Mouse (Mus musculus) midbrain, embryonic 12.5 days (tissue): Measurements from ENCODE around the gene Gpc3. TPM values are rescaled to one million over a fixed set of nuclear protein-coding genes. Genes with fewer than 3 reads are reported as not detected.

Experiments used
- ATAC-seq: fragments of 200-750 bp; cut with Nextera tagmentation; 2 replicates; pipeline ENCODE4 v1.8.0; 2017; ENCODE audit warnings: low read depth, moderate TSS enrichment, moderate library complexity; ENCODE audit not compliant: low FRiP score
- H3K27ac ChIP-seq: fragments of 300-500 bp; sonication (generic); replicated peaks from 2 replicates; pipeline ENCODE4 v1.5.1; 2016; ENCODE audit warnings: mild to moderate bottlenecking
- H3K27me3 ChIP-seq: fragments of 300-500 bp; sonication (generic); 2 replicates; pipeline ENCODE4 v1.6.1; 2016; ENCODE audit warnings: mild to moderate bottlenecking
- H3K36me3 ChIP-seq: fragments of 300-500 bp; sonication (generic); 2 replicates; pipeline ENCODE4 v1.6.1; 2016
- H3K4me1 ChIP-seq: fragments of 300-500 bp; sonication (generic); 2 replicates; pipeline ENCODE4 v1.6.1; 2016
- H3K4me2 ChIP-seq: fragments of 300-500 bp; sonication (generic); replicated peaks from 2 replicates; pipeline ENCODE4 v1.6.1; 2016; ENCODE audit warnings: mild to moderate bottlenecking, moderate library complexity
- H3K4me3 ChIP-seq: fragments of 300-500 bp; sonication (generic); 2 replicates; pipeline ENCODE4 v1.5.1; 2016; ENCODE audit warnings: mild to moderate bottlenecking
- H3K9ac ChIP-seq: fragments of 300-500 bp; sonication (generic); replicated peaks from 2 replicates; pipeline ENCODE4 v1.6.1; 2016; ENCODE audit warnings: mild to moderate bottlenecking, moderate library complexity
- H3K9me3 ChIP-seq: fragments of 300-500 bp; sonication (generic); 2 replicates; pipeline ENCODE4 v1.6.1; 2016; ENCODE audit warnings: mild to moderate bottlenecking
- WGBS: fragments of 180-500 bp; shearing (Covaris S2); methylation state at CpG from one replicate; pipeline ENCODE4 v1.1.7; 2016; 5-methylcytosine and 5-hydroxymethylcytosine counted together
- polyA plus RNA-seq: library from polyadenylated mRNA; unstranded; fragments of >200 nt; fragmentation: Nextera tagmentation; extraction: Ambion mirVana; gene quantifications from 2 replicates; pipeline ENCODE4 v1.2.1, GENCODE M21; 2016

Gene Gpc3
- polyA plus RNA-seq, 1 experiment from 2014 or later, result 206 TPM

DNA sequence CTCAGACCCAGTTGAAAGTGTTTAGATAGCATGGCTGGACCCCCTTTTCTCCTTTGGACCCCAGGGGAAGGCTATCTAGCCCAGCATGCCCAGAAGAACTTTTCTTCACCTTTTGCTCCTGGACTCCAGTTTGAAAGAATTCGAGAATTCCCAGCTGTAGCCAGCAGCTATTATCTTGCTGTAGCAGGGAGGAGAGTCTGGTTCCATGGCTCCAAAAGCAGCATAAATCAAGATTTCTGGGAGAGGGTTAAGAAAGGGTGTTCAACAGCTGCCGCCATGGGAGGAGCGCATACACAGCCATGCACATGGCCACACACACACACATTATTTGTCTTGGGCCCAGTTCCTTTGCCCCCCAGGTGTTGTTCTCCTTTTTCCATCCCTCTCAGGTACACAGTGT lies 4.1 kb upstream of the Gpc3 start:
- Histone ChIP-seq H3K9ac (no peak overlapping the region), H3K4me1 (0 out of 2 replicates have a peak, but pooled peaks cover 6% of the 10 kb centered on the region), H3K27me3 (peaks cover 22% of the 10 kb centered on the region; the same call in 1 of the 2 replicates), H3K4me3 (no peak overlapping the region), H3K27ac (no peak overlapping the region), H3K4me2 (no peak overlapping the region), H3K36me3 (no peaks in the 10 kb centered on the region), H3K9me3 (0 out of 2 replicates have a peak, but pooled peaks cover 4% of the 10 kb centered on the region)
- ATAC-seq, result no peak
- WGBS, result 70% methylated on average over 3 of the region's 3 CpGs

GRCm38 (mm10) chrX:52616152-52616551 lies 2.4 kb upstream of the Gpc3 start:
- no peak overlapping the region for H3K4me2 ChIP-seq
- H3K4me1 ChIP-seq, result 0 out of 2 replicates have a peak, but pooled peaks cover 11% of the 10 kb centered on the region
- 76% methylated on average over 5 of the region's 5 CpGs for WGBS
- H3K9me3 ChIP-seq, result 0 out of 2 replicates have a peak, but pooled peaks cover 4% of the 10 kb centered on the region
- no peak overlapping the region for H3K4me3 ChIP-seq
- peaks cover 36% of the 10 kb centered on the region; the same call in 1 of the 2 replicates for H3K27me3 ChIP-seq
- no peak overlapping the region for H3K9ac ChIP-seq
- no peaks in the 10 kb centered on the region for H3K36me3 ChIP-seq
- no peak overlapping the region for H3K27ac ChIP-seq
- no peak for ATAC-seq

- Histone ChIP-seq H3K4me2 (peak overlapping the region; percentile 73), H3K4me1 (0 out of 2 replicates have a peak, but pooled peaks cover 11% of the 10 kb centered on the region), H3K36me3 (no peaks in the 10 kb centered on the region), H3K27ac (no peak overlapping the region), H3K9ac (no peak overlapping the region; the same call in 1 of the 2 replicates), H3K4me3 (peak overlapping the region; percentile 45), H3K27me3 (peaks cover 40% of the 10 kb centered on the region; the same call in 1 of the 2 replicates), H3K9me3 (0 out of 2 replicates have a peak, but pooled peaks cover 4% of the 10 kb centered on the region)
- WGBS, result 19% methylated on average over 23 of the region's 23 CpGs
- ATAC-seq, result peak; percentile 95
Observed at GRCm38 (mm10) chrX:52614031-52614381, 256 bp upstream of the Gpc3 start.

- Histone ChIP-seq H3K27ac (no peak overlapping the region), H3K36me3 (no peaks in the 10 kb centered on the region), H3K4me1 (0 out of 2 replicates have a peak, but pooled peaks cover 11% of the 10 kb centered on the region), H3K4me2 (peak overlapping the region; percentile 73), H3K9me3 (0 out of 2 replicates have a peak, but pooled peaks cover 4% of the 10 kb centered on the region), H3K27me3 (peaks cover 36% of the 10 kb centered on the region; the same call in 1 of the 2 replicates), H3K9ac (no peak overlapping the region), H3K4me3 (peak overlapping the region; percentile 45)
- peak; percentile 13; the same call in 1 of the 2 replicates for ATAC-seq
- WGBS, result 18% methylated on average over 12 of the region's 12 CpGs
Observed at GRCm38 (mm10) chrX:52612806-52613205, 944 bp downstream of the Gpc3 start.

- 0 out of 2 replicates have a peak overlapping the region, but pooled peaks have one; percentile 24 for H3K9ac ChIP-seq
- 0 out of 2 replicates have a peak, but pooled peaks cover 11% of the 10 kb centered on the region for H3K4me1 ChIP-seq
- ATAC-seq, result no peak
- peaks cover 34% of the 10 kb centered on the region; the same call in 1 of the 2 replicates for H3K27me3 ChIP-seq
- no peak overlapping the region for H3K27ac ChIP-seq
- H3K4me2 ChIP-seq, result peak overlapping the region; percentile 73
- 0 out of 2 replicates have a peak, but pooled peaks cover 4% of the 10 kb centered on the region for H3K9me3 ChIP-seq
- 21% methylated on average over 28 of the region's 28 CpGs for WGBS
- H3K4me3 ChIP-seq, result peak overlapping the region; percentile 45
- H3K36me3 ChIP-seq, result no peaks in the 10 kb centered on the region
Observed at GRCm38 (mm10) chrX:52611987-52612670, 1.6 kb downstream of the Gpc3 start.

- 0 out of 2 replicates have a peak, but pooled peaks cover 4% of the 10 kb centered on the region for H3K9me3 ChIP-seq
- H3K36me3 ChIP-seq, result no peaks in the 10 kb centered on the region
- H3K4me3 ChIP-seq, result no peak overlapping the region
- no peak for ATAC-seq
- no peak overlapping the region for H3K9ac ChIP-seq
- 44% methylated on average over 2 of the region's 6 CpGs for WGBS
- H3K4me1 ChIP-seq, result 0 out of 2 replicates have a peak, but pooled peaks cover 11% of the 10 kb centered on the region
- peaks cover 34% of the 10 kb centered on the region; the same call in 1 of the 2 replicates for H3K27me3 ChIP-seq
- no peak overlapping the region for H3K27ac ChIP-seq
- peak overlapping the region; percentile 73 for H3K4me2 ChIP-seq
Observed at GRCm38 (mm10) chrX:52611541-52611940, 2.2 kb downstream of the Gpc3 start.

GRCm38 (mm10) chrX:52603143-52603542 lies 10.6 kb downstream of the Gpc3 start:
- 82% methylated on average over 4 of the region's 4 CpGs for WGBS
- Histone ChIP-seq H3K4me3 (no peak overlapping the region), H3K27me3 (no peaks in the 10 kb centered on the region), H3K36me3 (no peaks in the 10 kb centered on the region), H3K9me3 (no peaks in the 10 kb centered on the region), H3K9ac (no peak overlapping the region), H3K4me2 (no peak overlapping the region), H3K4me1 (no peaks in the 10 kb centered on the region), H3K27ac (no peak overlapping the region)
- no peak for ATAC-seq

DNA sequence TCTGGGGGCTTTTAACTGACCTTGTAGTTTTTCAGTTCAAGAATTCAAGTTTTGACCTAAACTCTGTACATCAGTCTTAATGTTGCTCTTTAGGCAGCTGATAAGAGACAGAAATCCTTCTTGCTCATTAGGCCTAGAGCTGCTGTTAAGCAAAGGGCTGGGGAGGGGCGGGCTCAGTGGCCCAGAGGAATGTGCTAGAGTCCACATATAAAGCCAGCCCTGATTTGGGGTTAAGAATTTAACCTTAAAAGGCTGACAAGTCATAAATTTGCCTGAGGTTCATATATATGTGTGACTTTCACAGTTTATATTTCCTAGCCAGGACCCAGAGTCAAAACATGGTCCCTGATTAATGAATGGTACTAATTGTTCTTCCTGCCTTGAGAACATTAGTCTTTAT lies 14.5 kb downstream of the Gpc3 start:
- no peak overlapping the region for H3K4me2 ChIP-seq

GRCm38 (mm10) chrX:52587671-52588070 lies 26.1 kb downstream of the Gpc3 start:
- Histone ChIP-seq H3K4me2 (no peak overlapping the region), H3K9me3 (no peaks in the 10 kb centered on the region), H3K4me3 (no peak overlapping the region), H3K4me1 (no peaks in the 10 kb centered on the region), H3K27me3 (no peaks in the 10 kb centered on the region), H3K27ac (no peak overlapping the region), H3K36me3 (no peaks in the 10 kb centered on the region), H3K9ac (no peak overlapping the region)
- no peak for ATAC-seq

More for the DNA sequence above, 14.5 kb downstream of the Gpc3 start:
- H3K9ac ChIP-seq, result no peak overlapping the region
- WGBS, result 80% methylated on average over 1 of the region's 1 CpGs
- H3K27ac ChIP-seq, result no peak overlapping the region
- no peaks in the 10 kb centered on the region for H3K36me3 ChIP-seq
- no peak for ATAC-seq
- H3K4me1 ChIP-seq, result no peaks in the 10 kb centered on the region
- no peaks in the 10 kb centered on the region for H3K27me3 ChIP-seq
- no peak overlapping the region for H3K4me3 ChIP-seq
- no peaks in the 10 kb centered on the region for H3K9me3 ChIP-seq

DNA sequence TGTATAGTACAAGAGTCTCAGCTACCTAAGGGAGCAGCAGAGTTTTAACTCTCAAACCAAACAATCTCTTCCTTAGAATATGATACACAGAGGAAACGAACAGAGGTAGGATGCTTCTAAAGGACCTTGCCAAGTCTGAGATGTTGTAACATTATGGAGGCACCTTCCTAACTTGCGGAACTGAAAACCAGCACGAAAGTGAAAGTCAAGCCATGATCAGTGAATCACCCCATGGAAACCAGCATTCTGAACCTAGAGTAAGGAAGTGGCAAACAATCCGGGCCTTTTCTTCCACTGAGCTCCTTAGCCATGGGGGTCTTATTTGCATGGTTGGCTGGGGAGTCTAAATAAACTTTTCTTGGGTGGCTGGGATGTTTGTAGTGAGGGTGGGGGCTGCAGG lies 53.8 kb downstream of the Gpc3 start:
- Histone ChIP-seq H3K36me3 (no peaks in the 10 kb centered on the region), H3K4me1 (no peaks in the 10 kb centered on the region), H3K27me3 (peaks cover 15% of the 10 kb centered on the region), H3K9ac (no peak overlapping the region), H3K9me3 (no peaks in the 10 kb centered on the region), H3K4me2 (no peak overlapping the region), H3K27ac (no peak overlapping the region), H3K4me3 (no peak overlapping the region)
- no peak for ATAC-seq
- WGBS, result 72% methylated on average over 4 of the region's 4 CpGs

DNA sequence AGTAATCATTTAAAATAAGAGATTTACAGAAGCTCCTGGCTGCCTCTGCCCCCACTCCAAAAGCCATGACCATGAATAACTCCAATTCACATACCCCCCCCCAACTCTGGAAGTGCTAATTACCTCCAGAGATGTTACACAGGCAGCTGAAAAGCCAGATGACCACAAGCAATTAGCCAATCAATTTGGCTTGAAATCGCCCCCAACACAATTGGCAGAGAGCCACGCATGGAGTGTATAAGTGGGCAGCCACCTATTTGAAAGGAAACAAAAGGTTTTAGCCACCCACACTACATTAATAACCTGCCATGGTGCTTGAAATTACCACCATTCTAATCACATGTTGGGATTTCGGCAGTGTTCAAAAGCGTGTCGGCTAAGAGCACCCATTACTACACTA lies 55.2 kb downstream of the Gpc3 start:
- Histone ChIP-seq H3K9me3 (no peaks in the 10 kb centered on the region), H3K4me1 (no peaks in the 10 kb centered on the region), H3K4me3 (no peak overlapping the region), H3K36me3 (no peaks in the 10 kb centered on the region), H3K27ac (no peak overlapping the region), H3K27me3 (peaks cover 10% of the 10 kb centered on the region; the same call in 1 of the 2 replicates), H3K9ac (no peak overlapping the region), H3K4me2 (no peak overlapping the region)
- WGBS, result 74% methylated on average over 5 of the region's 5 CpGs
- no peak for ATAC-seq

DNA sequence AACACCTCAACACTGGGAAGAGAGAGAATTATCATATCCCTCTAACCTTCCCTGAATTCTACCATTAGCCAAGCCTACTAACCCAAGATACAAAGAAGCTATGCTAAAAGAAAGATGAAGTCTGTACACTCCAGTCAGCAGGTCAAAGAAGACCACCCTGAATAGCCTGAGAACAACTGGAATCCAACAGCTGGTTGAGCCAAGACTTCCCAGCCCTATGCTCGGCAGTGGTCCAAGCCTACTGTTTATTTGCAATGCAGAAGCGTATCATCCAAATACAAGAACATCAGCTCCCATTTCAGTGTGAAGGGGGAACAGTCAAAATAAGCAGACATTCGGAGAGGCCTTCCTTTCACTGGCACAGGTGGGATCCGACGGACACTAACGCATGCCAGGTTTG lies 56.3 kb downstream of the Gpc3 start:
- no peak overlapping the region for H3K4me3 ChIP-seq
- WGBS, result 90% methylated on average over 6 of the region's 6 CpGs
- H3K27me3 ChIP-seq, result peaks cover 12% of the 10 kb centered on the region
- no peaks in the 10 kb centered on the region for H3K9me3 ChIP-seq
- no peak overlapping the region for H3K9ac ChIP-seq
- H3K27ac ChIP-seq, result no peak overlapping the region
- no peaks in the 10 kb centered on the region for H3K36me3 ChIP-seq
- H3K4me2 ChIP-seq, result no peak overlapping the region
- no peaks in the 10 kb centered on the region for H3K4me1 ChIP-seq
- no peak for ATAC-seq
